In genomic region chr7:136213057-136213961, GRCm38 (mm10) we compare ENCODE assay signal across 14 mouse cellular contexts.
DNase-seq lines count a peak whose midpoint lies in the region; ATAC-seq and TF ChIP-seq lines count a peak whose summit lies in the region.
"Had no signal": no experiment of that assay in that cellular context is flagged by ENCODE, and none has a peak within 500 bp of the region (broad histone marks: within the 10 kb centered on the region; RNA-seq: fewer than 3 reads in every experiment).

No protein-coding gene starts in this region.

- ATAC-seq in forebrain, embryonic 11.5 days (replicated peaks; ENCODE audit: low FRiP score) = no peak
- no peak for ATAC-seq in forebrain, postnatal 0 days
- no peak for ATAC-seq in neural tube, embryonic 15.5 days (ENCODE audit: low FRiP score)
- ATAC-seq in embryonic facial prominence, embryonic 15.5 days (ENCODE audit: insufficient number of reproducible peaks, low FRiP score, low TSS enrichment, low read depth) = peak; percentile 76
- ATAC-seq in neural tube, embryonic 11.5 days (ENCODE audit: insufficient read depth, low FRiP score, low TSS enrichment) = no peak
- ATAC-seq in intestine, postnatal 0 days = no peak

- TF ChIP-seq CTCF in forebrain, postnatal 0 days (IDR thresholded peaks at IDR 0.05; ENCODE audit: low read depth) = no peak
- no peak for TF ChIP-seq CTCF in intestine, postnatal 0 days (IDR thresholded peaks at IDR 0.05; ENCODE audit: low read depth)

- no peaks in the 10 kb centered on the region for H3K9me3 ChIP-seq in forebrain, embryonic 11.5 days (ENCODE audit: control insufficient read depth, low read length)
- no peaks in the 10 kb centered on the region for H3K9me3 ChIP-seq in forebrain, postnatal 0 days (ENCODE audit: low read length)
- no peaks in the 10 kb centered on the region for H3K9me3 ChIP-seq in neural tube, embryonic 15.5 days (replicated peaks)
- H3K9me3 ChIP-seq in embryonic facial prominence, embryonic 15.5 days (replicated peaks) = no peaks in the 10 kb centered on the region
- H3K9me3 ChIP-seq in neural tube, embryonic 11.5 days (ENCODE audit: control insufficient read depth, low read length) = no peaks in the 10 kb centered on the region
- no peaks in the 10 kb centered on the region for H3K9me3 ChIP-seq in intestine, postnatal 0 days (ENCODE audit: control insufficient read depth)
- H3K9me3 ChIP-seq: midbrain, embryonic 12.5 days had no signal

- H3K4me2 ChIP-seq in forebrain, embryonic 11.5 days (ENCODE audit: low read depth, low read length, severe bottlenecking) = no peak overlapping the region
- no peak overlapping the region for H3K4me2 ChIP-seq in forebrain, postnatal 0 days (ENCODE audit: low read depth)
- H3K4me2 ChIP-seq in neural tube, embryonic 15.5 days = no peak overlapping the region
- 0 out of 2 replicates have a peak overlapping the region, but pooled peaks have one; percentile 17 for H3K4me2 ChIP-seq in embryonic facial prominence, embryonic 15.5 days (replicated peaks)
- H3K4me2 ChIP-seq in neural tube, embryonic 11.5 days (ENCODE audit: low read depth) = no peak overlapping the region
- H3K4me2 ChIP-seq in intestine, postnatal 0 days (replicated peaks; ENCODE audit: low read depth) = no peak overlapping the region
- H3K4me2 ChIP-seq: liver, embryonic 11.5 days; midbrain, embryonic 12.5 days had no signal

- no peak overlapping the region for H3K27ac ChIP-seq in forebrain, embryonic 11.5 days (ENCODE audit: low read depth, low read length)
- H3K27ac ChIP-seq in forebrain, postnatal 0 days (ENCODE audit: low read depth, low read length) = no peak overlapping the region
- H3K27ac ChIP-seq in neural tube, embryonic 15.5 days (replicated peaks) = no peak overlapping the region
- H3K27ac ChIP-seq in embryonic facial prominence, embryonic 15.5 days (replicated peaks) = peak overlapping the region; percentile 81
- peak overlapping the region; percentile 55 for H3K27ac ChIP-seq in neural tube, embryonic 11.5 days (ENCODE audit: low read depth, low read length)
- H3K27ac ChIP-seq in intestine, postnatal 0 days (ENCODE audit: low read depth, low read length) = no peak overlapping the region
- H3K27ac ChIP-seq: midbrain, embryonic 12.5 days had no signal

- intact Hi-C loops in heart, postnatal 36 days (cut with DNase I) = no loop called here

- H3K9ac ChIP-seq in forebrain, embryonic 11.5 days (ENCODE audit: low read length) = no peak overlapping the region
- no peak overlapping the region for H3K9ac ChIP-seq in forebrain, postnatal 0 days
- H3K9ac ChIP-seq in neural tube, embryonic 15.5 days (replicated peaks) = no peak overlapping the region
- no peak overlapping the region for H3K9ac ChIP-seq in embryonic facial prominence, embryonic 15.5 days
- no peak overlapping the region for H3K9ac ChIP-seq in neural tube, embryonic 11.5 days (ENCODE audit: low read length)
- H3K9ac ChIP-seq in intestine, postnatal 0 days (ENCODE audit: low read depth, low read length) = no peak overlapping the region
- H3K9ac ChIP-seq: midbrain, embryonic 12.5 days had no signal

- no peak overlapping the region for H3K4me3 ChIP-seq in forebrain, embryonic 11.5 days (ENCODE audit: low read depth, low read length)
- H3K4me3 ChIP-seq in forebrain, postnatal 0 days (ENCODE audit: low read depth, low read length) = no peak overlapping the region
- H3K4me3 ChIP-seq in neural tube, embryonic 15.5 days (replicated peaks) = no peak overlapping the region
- no peak overlapping the region for H3K4me3 ChIP-seq in embryonic facial prominence, embryonic 15.5 days (replicated peaks)
- H3K4me3 ChIP-seq in neural tube, embryonic 11.5 days (ENCODE audit: low read depth, low read length) = no peak overlapping the region
- H3K4me3 ChIP-seq in intestine, postnatal 0 days (ENCODE audit: low read depth, low read length) = no peak overlapping the region
- H3K4me3 ChIP-seq: erythroblast, embryonic 14.5 days; midbrain, embryonic 12.5 days had no signal

- H3K36me3 ChIP-seq in forebrain, embryonic 11.5 days (ENCODE audit: control insufficient read depth, insufficient read depth, low read length) = no peaks in the 10 kb centered on the region
- no peaks in the 10 kb centered on the region for H3K36me3 ChIP-seq in forebrain, postnatal 0 days (ENCODE audit: insufficient read depth)
- H3K36me3 ChIP-seq in neural tube, embryonic 15.5 days = no peaks in the 10 kb centered on the region
- no peaks in the 10 kb centered on the region for H3K36me3 ChIP-seq in embryonic facial prominence, embryonic 15.5 days
- H3K36me3 ChIP-seq in neural tube, embryonic 11.5 days (ENCODE audit: control insufficient read depth, insufficient read depth, low read length) = no peaks in the 10 kb centered on the region
- H3K36me3 ChIP-seq in intestine, postnatal 0 days (ENCODE audit: control insufficient read depth, insufficient read depth) = no peaks in the 10 kb centered on the region
- H3K36me3 ChIP-seq: midbrain, embryonic 12.5 days had no signal

- peaks cover 47% of the 10 kb centered on the region for H3K27me3 ChIP-seq in forebrain, embryonic 11.5 days (ENCODE audit: control insufficient read depth, insufficient read depth, low read length)
- peaks cover 18% of the 10 kb centered on the region; the same call in 1 of the 2 replicates for H3K27me3 ChIP-seq in forebrain, postnatal 0 days (ENCODE audit: insufficient read depth, low read length)
- 0 out of 2 replicates have a peak, but pooled peaks cover 4% of the 10 kb centered on the region for H3K27me3 ChIP-seq in neural tube, embryonic 15.5 days (replicated peaks)
- peaks cover 22% of the 10 kb centered on the region for H3K27me3 ChIP-seq in embryonic facial prominence, embryonic 15.5 days
- H3K27me3 ChIP-seq in neural tube, embryonic 11.5 days (ENCODE audit: control insufficient read depth, insufficient read depth, low read length) = no peaks in the 10 kb centered on the region
- H3K27me3 ChIP-seq in intestine, postnatal 0 days (replicated peaks; ENCODE audit: control insufficient read depth, insufficient read depth, low read length) = no peaks in the 10 kb centered on the region

- DNase-seq in forebrain, embryonic 11.5 days (ENCODE audit: low spot score) = peak; percentile 35
- no peak for DNase-seq in forebrain, postnatal 0 days
- DNase-seq in neural tube, embryonic 10.5 days (ENCODE audit: extremely low spot score, low spot score) = peak; percentile 38
- no peak for DNase-seq in neural tube, embryonic 11.5 days (ENCODE audit: low spot score)
- DNase-seq in heart, postnatal 36 days = no peak
- DNase-seq: adrenal gland, adult 2 months; cerebellum, adult 9-11 months; kidney, adult 8-10 months had no signal

- peaks cover 6% of the 10 kb centered on the region for H3K4me1 ChIP-seq in forebrain, embryonic 11.5 days (replicated peaks; ENCODE audit: control insufficient read depth, insufficient read depth, low read length)
- H3K4me1 ChIP-seq in forebrain, postnatal 0 days (ENCODE audit: insufficient read depth) = peaks cover 8% of the 10 kb centered on the region; the same call in 1 of the 2 replicates
- H3K4me1 ChIP-seq in neural tube, embryonic 15.5 days = peaks cover 34% of the 10 kb centered on the region
- H3K4me1 ChIP-seq in embryonic facial prominence, embryonic 15.5 days = peaks cover 39% of the 10 kb centered on the region
- H3K4me1 ChIP-seq in neural tube, embryonic 11.5 days (ENCODE audit: control insufficient read depth, insufficient read depth, low read length) = peaks cover 10% of the 10 kb centered on the region
- no peaks in the 10 kb centered on the region for H3K4me1 ChIP-seq in intestine, postnatal 0 days (replicated peaks; ENCODE audit: control insufficient read depth, insufficient read depth, low read length)

- WGBS in forebrain, embryonic 11.5 days = 57% methylated on average over 11 of the region's 11 CpGs
- WGBS in forebrain, postnatal 0 days = 37% methylated on average over 11 of the region's 11 CpGs
- WGBS in neural tube, embryonic 15.5 days = 33% methylated on average over 11 of the region's 11 CpGs
- 19% methylated on average over 11 of the region's 11 CpGs for WGBS in embryonic facial prominence, embryonic 15.5 days
- 26% methylated on average over 11 of the region's 11 CpGs for WGBS in neural tube, embryonic 11.5 days
- whole genome bisulfite sequencing in intestine, postnatal 0 days = 63% methylated on average over 11 of the region's 11 CpGs

Comparison
In these comparisons a context has a peak if more than half of its experiments do, and no peak if none do; other contexts are left out.
1. DNase-seq: peak in forebrain, embryonic 11.5 days (single experiment) and neural tube, embryonic 10.5 days (single experiment); none in forebrain, postnatal 0 days (single experiment), neural tube, embryonic 11.5 days (single experiment) and heart, postnatal 36 days (0 of 2).
2. H3K27ac ChIP-seq: peak in embryonic facial prominence, embryonic 15.5 days (single experiment) and neural tube, embryonic 11.5 days (single experiment); none in forebrain, embryonic 11.5 days (single experiment), forebrain, postnatal 0 days (single experiment), neural tube, embryonic 15.5 days (single experiment) and intestine, postnatal 0 days (single experiment).